Mouse (Mus musculus) erythroblast, embryonic 14.5 days (primary cell): Measurements from ENCODE around the gene Polr3g. TPM values are rescaled to one million over a fixed set of nuclear protein-coding genes. Genes with fewer than 3 reads are reported as not detected.
A peak's percentile ranks its signal among the peaks of the same experiment; 100 is the strongest.
"Not testable (repeated sequence)": the region's sequence is repeated elsewhere in the genome, so short reads cannot be mapped to it uniquely, and the experiment has no call there.

Experiments
- H3K27me3 ChIP-seq: 2 replicates; pipeline ENCODE4 v1.6.1; 2012; ENCODE audit warnings: inconsistent platforms; ENCODE audit not compliant: control insufficient read depth
- H3K36me3 ChIP-seq: 2 replicates; pipeline ENCODE4 v1.6.1; 2012; ENCODE audit warnings: mild to moderate bottlenecking, inconsistent platforms; ENCODE audit not compliant: control insufficient read depth
- H3K4me1 ChIP-seq: 2 replicates; pipeline ENCODE4 v1.6.1; 2012; ENCODE audit warnings: inconsistent platforms; ENCODE audit not compliant: control insufficient read depth
- H3K4me3 ChIP-seq: replicated peaks from 2 replicates; pipeline ENCODE3; 2012; ENCODE audit warnings: moderate library complexity, mild to moderate bottlenecking, inconsistent platforms
- H3K9me3 ChIP-seq: 2 replicates; pipeline ENCODE4 v1.6.1; 2012; ENCODE audit warnings: low read length, inconsistent platforms, mixed read lengths; ENCODE audit not compliant: control insufficient read depth
- GATA1 ChIP-seq: IDR thresholded peaks from 2 replicates; pipeline ENCODE4 v1.6.1; 2012; ENCODE audit warnings: low read length, inconsistent platforms, mixed read lengths
- TAL1 ChIP-seq: IDR thresholded peaks from 3 replicates; pipeline ENCODE4 v1.6.1; 2012; ENCODE audit warnings: low read length, inconsistent platforms, mixed read lengths
- polyA plus RNA-seq: library from polyadenylated mRNA; stranded (reverse); fragments of >175 nt; gene quantifications from 2 replicates; pipeline ENCODE4 v1.2.3, GENCODE M21; 2012

The Polr3g gene
- polyA plus RNA-seq, 1 experiment, result 0.09 TPM

- Histone ChIP-seq H3K4me1 (peaks cover 69% of the 10 kb centered on the region), H3K36me3 (no peaks in the 10 kb centered on the region; the same call in 1 of the 2 replicates), H3K9me3 (no peaks in the 10 kb centered on the region), H3K4me3 (peak overlapping the region; percentile 50), H3K27me3 (peaks cover 6% of the 10 kb centered on the region)
- TF ChIP-seq TAL1, result peak; percentile 77
- TF ChIP-seq GATA1, result peak; percentile 76
Observed at GRCm38 (mm10) chr13:81642491-81643149, 68.2 kb downstream of the Polr3g start.

DNA sequence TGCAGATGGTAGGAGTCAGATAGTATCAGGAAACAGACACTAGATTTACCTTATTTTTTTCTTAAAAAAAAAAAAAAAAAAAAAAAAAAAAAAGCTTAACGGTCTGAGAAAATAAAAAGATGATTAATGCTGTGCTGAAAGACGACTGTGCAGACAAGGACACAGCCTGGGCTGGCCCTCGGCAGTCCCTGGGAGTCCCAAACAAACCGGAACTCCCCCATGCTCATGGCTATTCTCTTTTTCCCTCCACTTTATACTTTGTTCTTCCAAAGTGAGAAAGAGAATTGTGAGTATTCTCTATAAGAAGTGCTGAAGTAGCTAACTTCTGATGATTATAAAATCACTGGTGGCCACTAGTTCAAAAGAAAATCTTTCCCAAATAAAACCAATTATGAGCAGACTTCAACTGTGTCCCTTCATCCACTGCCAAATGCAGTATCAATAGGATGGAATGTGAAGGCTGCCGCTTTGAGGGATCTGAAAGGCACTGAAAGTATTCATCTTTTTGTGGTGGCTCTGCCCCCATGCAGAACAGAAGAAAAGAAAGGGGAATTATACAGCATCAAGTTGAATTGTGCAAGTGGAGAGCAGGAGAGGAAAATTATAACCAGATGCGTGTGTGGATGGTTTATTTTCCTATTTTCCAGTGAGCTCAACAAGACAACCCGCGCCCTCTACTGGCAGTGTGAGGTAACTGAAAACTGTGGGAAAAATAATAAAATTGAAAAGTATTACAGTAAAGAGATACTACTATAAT lies 69.3 kb downstream of the Polr3g start:
- H3K4me3 ChIP-seq, result no peak overlapping the region
- TF ChIP-seq GATA1, result no peak
- no peak for TF ChIP-seq TAL1
- peaks cover 16% of the 10 kb centered on the region for H3K27me3 ChIP-seq
- peaks cover 60% of the 10 kb centered on the region for H3K4me1 ChIP-seq
- no peaks in the 10 kb centered on the region for H3K9me3 ChIP-seq
- no peaks in the 10 kb centered on the region; the same call in 1 of the 2 replicates for H3K36me3 ChIP-seq

GRCm38 (mm10) chr13:81640881-81641280 lies 69.9 kb downstream of the Polr3g start:
- H3K4me3 ChIP-seq, result no peak overlapping the region
- TF ChIP-seq TAL1 (no peak), GATA1 (no peak)
- no peaks in the 10 kb centered on the region for H3K9me3 ChIP-seq
- H3K36me3 ChIP-seq, result no peaks in the 10 kb centered on the region; the same call in 1 of the 2 replicates
- H3K4me1 ChIP-seq, result peaks cover 54% of the 10 kb centered on the region
- peaks cover 22% of the 10 kb centered on the region for H3K27me3 ChIP-seq

DNA sequence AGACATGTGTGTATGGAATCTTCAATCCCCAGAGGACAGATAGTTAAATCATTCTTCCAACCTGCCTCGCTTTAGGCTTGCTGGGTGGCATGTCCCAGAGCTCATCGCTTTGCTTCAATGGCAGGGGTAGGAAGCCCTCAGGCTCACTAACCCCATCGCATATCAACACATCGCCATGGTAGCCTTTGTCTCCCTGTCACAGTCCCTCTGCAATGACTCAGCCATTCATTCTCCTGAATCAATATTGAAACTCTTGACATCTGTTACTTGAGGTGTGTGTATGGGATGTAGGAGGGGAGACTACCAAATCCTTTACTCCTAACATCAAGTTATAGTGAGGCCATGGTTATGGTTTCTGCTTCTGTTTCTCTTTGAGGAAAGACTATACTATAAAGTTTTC lies 71.2 kb downstream of the Polr3g start:
- H3K36me3 ChIP-seq, result no peaks in the 10 kb centered on the region; the same call in 1 of the 2 replicates
- no peak overlapping the region for H3K4me3 ChIP-seq
- H3K9me3 ChIP-seq, result no peaks in the 10 kb centered on the region
- peaks cover 42% of the 10 kb centered on the region for H3K4me1 ChIP-seq
- H3K27me3 ChIP-seq, result peaks cover 33% of the 10 kb centered on the region
- TF ChIP-seq TAL1, result no peak

- TF ChIP-seq GATA1, result no peak
- TF ChIP-seq TAL1, result no peak
- Histone ChIP-seq H3K27me3 (peaks cover 85% of the 10 kb centered on the region), H3K36me3 (no peaks in the 10 kb centered on the region), H3K9me3 (peaks cover 8% of the 10 kb centered on the region), H3K4me1 (peaks cover 4% of the 10 kb centered on the region; the same call in 1 of the 2 replicates), H3K4me3 (no peak within 1 kb of the TSS)
Observed at GRCm38 (mm10) chr13:81632720-81633415, 77.9 kb downstream of the Polr3g start, which contains the start of gene Adgrv1. Adgrv1 (minus strand) TSS chr13:81633154.

DNA sequence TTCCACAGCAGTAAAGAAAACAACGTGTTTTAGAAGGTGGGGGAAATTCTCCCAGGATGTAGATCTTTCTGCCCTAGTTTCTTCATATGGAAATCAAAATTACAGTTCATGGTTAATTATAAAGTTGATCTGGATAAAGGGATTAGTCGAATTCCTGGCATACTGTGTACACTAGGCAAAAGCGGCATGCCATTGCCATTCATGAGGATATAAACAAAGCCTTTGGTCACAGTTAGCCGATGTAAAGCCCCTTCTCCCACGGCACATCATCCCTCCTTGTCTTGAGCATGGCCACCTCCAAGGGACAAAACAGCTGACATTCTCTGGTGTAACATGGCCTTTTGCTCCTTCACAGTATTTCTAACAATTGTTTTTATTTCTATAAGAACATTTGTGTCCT lies 80.2 kb downstream of the Polr3g start:
- H3K36me3 ChIP-seq, result no peaks in the 10 kb centered on the region
- peaks cover 64% of the 10 kb centered on the region for H3K27me3 ChIP-seq
- TF ChIP-seq GATA1, result no peak
- TF ChIP-seq TAL1, result no peak
- peaks cover 8% of the 10 kb centered on the region for H3K9me3 ChIP-seq
- peaks cover 7% of the 10 kb centered on the region for H3K4me1 ChIP-seq
- no peak overlapping the region for H3K4me3 ChIP-seq

- Histone ChIP-seq H3K36me3 (no peaks in the 10 kb centered on the region), H3K9me3 (peaks cover 8% of the 10 kb centered on the region), H3K4me3 (no peak overlapping the region), H3K27me3 (peaks cover 53% of the 10 kb centered on the region), H3K4me1 (peaks cover 7% of the 10 kb centered on the region)
- no peak for TF ChIP-seq GATA1
- no peak for TF ChIP-seq TAL1
Observed at GRCm38 (mm10) chr13:81629395-81629794, 81.4 kb downstream of the Polr3g start.

- peaks cover 7% of the 10 kb centered on the region for H3K4me1 ChIP-seq
- no peaks in the 10 kb centered on the region for H3K36me3 ChIP-seq
- peaks cover 8% of the 10 kb centered on the region for H3K9me3 ChIP-seq
- TF ChIP-seq TAL1 (no peak), GATA1 (no peak)
- H3K4me3 ChIP-seq, result no peak overlapping the region
- peaks cover 46% of the 10 kb centered on the region for H3K27me3 ChIP-seq
Observed at GRCm38 (mm10) chr13:81628631-81629190, 82.1 kb downstream of the Polr3g start.

DNA sequence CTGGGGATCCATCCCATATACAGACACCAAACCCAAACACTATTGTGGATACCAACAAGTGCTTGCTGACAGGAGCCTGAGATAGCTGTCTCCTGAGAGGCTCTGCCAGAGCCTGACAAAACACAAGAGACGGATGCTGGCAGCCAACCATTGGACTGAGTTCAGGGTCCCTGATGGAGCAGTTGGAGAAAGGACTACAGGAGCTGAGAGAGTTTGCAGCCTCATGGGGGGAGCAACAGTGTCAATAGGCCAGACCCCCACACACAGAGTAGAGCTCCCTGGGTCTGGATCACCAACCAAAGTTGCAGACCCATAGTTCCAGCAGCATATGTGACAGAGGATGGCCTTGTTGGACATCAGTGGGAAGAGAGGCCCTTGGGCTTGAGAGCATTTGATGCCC lies 83.0 kb downstream of the Polr3g start:
- not testable (repeated sequence) for H3K36me3 ChIP-seq, H3K4me1 ChIP-seq
- H3K27me3 ChIP-seq, result peaks cover 37% of the 10 kb centered on the region

More for the DNA sequence above, 83.0 kb downstream of the Polr3g start:
- H3K4me3 ChIP-seq, H3K9me3 ChIP-seq: not testable (repeated sequence)

Other genes starting within 250 kb of the Polr3g start
- under 0.01 TPM in 1 of 2 replicates, not detected in the other for gene Adgrv1, start 77.9 kb downstream of the Polr3g start, polyA plus RNA-seq
- gene Lysmd3, start 53.4 kb downstream of the Polr3g start, polyA plus RNA-seq, result 0.17 and 0.46 TPM in 2 replicates
- 0.01 TPM in 1 of 2 replicates, not detected in the other for gene Mblac2, start 328 bp upstream of the Polr3g start, polyA plus RNA-seq
- 0.50 and 1.0 TPM in 2 replicates for gene Cetn3, start 72.1 kb upstream of the Polr3g start, polyA plus RNA-seq